Mouse (Mus musculus): ENCODE measurements at regions not wholly inside any gene's neighbourhood (a gene's known extent, or its start where the extent isn't known, plus 50 kb on each side); places are given as distances from the start of the nearest gene placed in this dataset.

DNA sequence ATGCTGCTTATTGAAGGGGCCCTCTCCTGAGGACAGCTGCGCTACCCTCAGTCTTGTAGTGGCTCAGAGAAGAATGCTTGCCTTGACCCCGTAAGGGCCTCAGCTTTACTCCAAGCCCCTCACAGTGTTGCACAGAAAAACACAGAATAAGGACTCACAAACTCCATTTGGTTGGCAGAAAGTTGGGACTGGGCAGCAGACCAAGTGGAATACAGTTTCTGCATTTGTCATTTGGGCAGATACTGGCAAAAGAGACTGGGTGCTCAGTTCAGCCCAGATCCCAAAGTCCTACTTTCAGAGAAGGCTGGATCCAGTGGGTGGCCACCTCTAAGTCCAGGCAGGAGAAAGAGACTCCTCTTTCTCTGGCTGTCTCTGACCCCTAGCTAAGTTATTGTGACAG lies 181.4 kb downstream of the Parn start:
- TF ChIP-seq POLR2A (IDR thresholded peaks at IDR 0.05; ENCODE audit: extremely low read depth, insufficient read depth, low read length): no peak
- no peak for TF ChIP-seq CTCF (IDR thresholded peaks at IDR 0.05; ENCODE audit: low read depth, low read length)

All from liver, adult 2 months (tissue).